Mouse (Mus musculus) brain, embryonic 14.5 days (tissue): ENCODE measurements around the gene Chpf. TPM values are rescaled to one million over a fixed set of nuclear protein-coding genes. Genes with fewer than 3 reads are reported as not detected.
A peak's percentile ranks its signal among the peaks of the same experiment; 100 is the strongest.

ENCODE experiments used
- DNase-seq: peaks from one replicate; pipeline ENCODE4 v3.0.0-alpha.2; 2011; ENCODE audit warnings: low read depth
- CTCF ChIP-seq: fragments of 200-500 bp; IDR thresholded peaks from 2 replicates; pipeline ENCODE4 v1.5.1; 2012; ENCODE audit warnings: inconsistent platforms, mild to moderate bottlenecking, moderate library complexity, borderline replicate concordance; ENCODE audit not compliant: insufficient read depth, insufficient read length; ENCODE audit errors: extremely low read depth
- POLR2A ChIP-seq: fragments of 200-500 bp; IDR thresholded peaks from 2 replicates; pipeline ENCODE4 v1.6.1; 2012; ENCODE audit warnings: mild to moderate bottlenecking, inconsistent platforms, borderline replicate concordance; ENCODE audit not compliant: poor library complexity, insufficient read depth, insufficient read length, severe bottlenecking; ENCODE audit errors: extremely low read depth
- polyA plus RNA-seq: library from polyadenylated mRNA; depleted of rRNA; stranded (reverse); fragments of >200 nt; gene quantifications from 2 replicates; pipeline ENCODE4 v1.2.3, GENCODE M21; 2012

The Chpf gene
- polyA plus RNA-seq, 1 experiment, result 78.3 TPM

DNA sequence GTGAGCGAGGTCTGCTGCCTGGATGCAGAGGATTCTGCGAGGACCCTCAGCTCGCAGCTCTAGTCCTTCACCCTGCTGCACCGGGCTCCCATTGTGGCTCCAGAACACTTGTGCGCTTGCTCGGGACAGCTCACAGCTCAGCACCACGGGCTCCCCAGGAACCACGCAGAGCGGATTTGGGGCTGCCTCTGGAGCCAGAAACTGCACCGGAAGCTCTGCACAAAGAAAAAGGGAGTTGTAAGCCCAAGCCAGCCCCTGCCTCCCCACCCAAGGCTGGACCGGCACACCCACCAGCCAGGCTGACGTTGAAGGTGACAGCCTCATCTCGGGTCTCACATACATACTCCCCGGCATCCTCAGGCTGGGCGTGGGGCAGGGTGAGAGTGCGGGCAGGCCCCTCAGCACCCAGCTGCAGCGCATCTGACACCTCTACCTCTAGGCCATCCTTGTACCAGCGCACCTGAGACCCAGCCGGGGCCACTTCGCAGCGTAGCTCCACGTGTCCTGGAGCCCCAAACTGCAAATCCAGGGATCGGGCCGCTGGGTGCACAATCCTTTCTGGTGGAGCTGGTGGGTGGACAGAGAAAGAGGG is 13.6 kb upstream of the Chpf start:
- DNase-seq, result no peak
- TF ChIP-seq POLR2A (no peak), CTCF (no peak)

DNA sequence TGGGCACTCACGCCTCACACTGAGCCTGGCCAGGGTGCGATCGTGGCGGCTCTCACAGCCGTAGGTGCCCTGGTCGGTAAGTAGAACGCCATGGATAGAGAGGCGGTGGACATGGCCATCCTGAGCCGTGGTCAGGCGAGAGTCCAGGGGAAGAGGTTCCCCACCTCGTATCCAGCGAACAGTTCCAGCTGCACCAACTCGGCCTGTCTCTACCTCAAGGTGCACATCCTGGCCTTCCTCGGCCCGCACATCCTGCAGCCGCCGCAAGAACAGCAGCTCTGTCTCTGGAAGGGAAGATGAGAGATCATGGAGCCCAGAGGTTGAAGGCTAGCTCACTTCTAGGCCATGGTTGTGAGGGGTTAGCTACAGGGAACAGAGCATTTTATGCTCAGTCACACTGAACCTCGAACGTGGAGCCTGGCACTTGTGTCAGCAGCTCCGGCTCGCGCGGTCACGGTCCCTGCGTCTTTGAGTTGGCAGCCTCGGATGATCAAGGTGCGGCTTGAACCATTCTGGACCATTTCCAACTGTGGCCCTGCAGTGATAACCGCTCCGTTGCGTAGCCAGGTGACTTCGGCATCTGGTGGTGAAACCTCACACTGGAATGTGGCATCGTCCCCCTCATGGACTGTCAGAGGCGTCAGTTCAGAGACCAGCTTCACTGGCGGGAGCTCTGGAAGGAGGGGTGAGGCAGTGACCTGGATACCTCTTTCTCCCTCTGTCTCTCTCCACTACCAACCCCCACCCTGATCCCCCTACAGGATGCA is 11.9 kb upstream of the Chpf start:
- no peak for DNase-seq
- TF ChIP-seq CTCF, result no peak
- TF ChIP-seq POLR2A, result no peak

DNA sequence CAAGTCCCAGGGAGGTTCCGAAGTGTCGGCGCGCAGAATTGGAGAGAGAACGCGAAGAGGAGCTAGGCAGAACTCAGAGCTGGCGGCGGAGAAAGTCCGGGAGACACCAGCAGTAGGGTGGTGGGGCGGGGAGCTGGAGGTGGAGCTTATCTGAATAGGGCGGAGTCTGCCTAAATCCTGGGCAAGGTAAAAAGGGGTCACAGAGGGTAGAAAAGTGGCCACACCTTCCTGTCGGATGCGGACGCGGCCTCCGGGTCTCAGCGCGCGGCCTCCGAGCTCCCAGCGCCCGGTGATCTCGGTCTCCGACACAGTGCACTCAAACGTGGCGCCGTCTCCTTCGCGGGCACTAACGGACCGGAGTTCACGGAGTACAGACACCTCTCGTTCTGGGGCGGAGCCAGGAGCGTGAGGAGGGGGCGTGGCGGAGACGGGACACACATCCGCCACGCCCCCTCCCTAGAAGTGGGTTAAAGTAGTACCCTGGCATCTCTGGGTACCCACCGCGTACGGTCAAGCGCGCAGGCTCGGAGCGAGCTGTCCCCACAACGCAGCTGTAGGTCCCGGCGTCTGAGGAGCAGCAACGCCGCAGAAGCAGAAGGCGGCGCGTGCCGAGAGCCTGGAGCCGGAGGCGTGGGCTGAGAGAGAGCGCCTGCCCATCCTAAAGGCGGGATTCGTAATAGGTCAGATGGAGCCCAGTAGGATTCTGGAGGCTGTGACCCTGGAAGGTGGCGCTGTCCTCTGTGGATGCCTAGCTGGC is 8.5 kb upstream of the Chpf start:
- no peak for TF ChIP-seq CTCF
- TF ChIP-seq POLR2A, result no peak
- peak; percentile 78 for DNase-seq

DNA sequence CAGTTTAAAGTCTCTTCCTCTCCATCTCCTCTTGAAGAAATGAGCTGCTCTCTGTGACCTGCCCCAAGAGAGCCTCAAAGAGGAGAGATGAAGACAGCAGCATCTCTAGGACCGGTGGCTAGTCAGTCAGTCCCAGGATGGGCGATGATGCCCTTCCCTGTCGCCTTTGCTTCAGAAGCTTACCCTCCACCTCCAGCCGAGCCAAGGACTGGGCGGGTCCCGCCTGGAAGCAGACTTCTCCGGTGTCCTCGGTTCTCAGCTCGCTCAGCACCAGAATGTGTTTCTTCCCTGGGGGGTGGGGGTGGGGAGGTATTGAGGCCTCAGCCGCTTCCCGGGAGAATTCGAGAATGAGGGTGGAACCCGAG is 7.9 kb upstream of the Chpf start:
- DNase-seq, result no peak
- no peak for TF ChIP-seq POLR2A
- TF ChIP-seq CTCF, result no peak

DNA sequence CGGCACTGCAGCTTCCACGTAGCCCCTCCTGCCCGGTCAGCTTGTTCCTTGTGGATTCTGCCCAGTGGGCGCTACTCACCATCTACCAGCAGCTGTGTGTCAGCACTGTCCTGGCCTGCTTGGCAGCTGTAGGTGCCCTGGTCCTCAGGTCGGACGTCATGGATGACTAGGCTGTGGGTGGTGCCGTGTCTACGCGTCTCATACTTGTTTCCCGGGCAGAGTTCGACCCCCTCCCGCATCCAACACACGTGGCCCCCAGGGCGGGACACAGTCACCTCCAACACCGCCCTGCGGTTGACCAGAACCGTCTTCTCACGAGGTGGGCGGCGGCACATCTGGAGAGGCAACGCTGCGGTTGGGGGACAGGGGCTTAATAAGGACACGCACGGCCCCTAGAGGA is 7.5 kb upstream of the Chpf start:
- no peak for DNase-seq

DNA sequence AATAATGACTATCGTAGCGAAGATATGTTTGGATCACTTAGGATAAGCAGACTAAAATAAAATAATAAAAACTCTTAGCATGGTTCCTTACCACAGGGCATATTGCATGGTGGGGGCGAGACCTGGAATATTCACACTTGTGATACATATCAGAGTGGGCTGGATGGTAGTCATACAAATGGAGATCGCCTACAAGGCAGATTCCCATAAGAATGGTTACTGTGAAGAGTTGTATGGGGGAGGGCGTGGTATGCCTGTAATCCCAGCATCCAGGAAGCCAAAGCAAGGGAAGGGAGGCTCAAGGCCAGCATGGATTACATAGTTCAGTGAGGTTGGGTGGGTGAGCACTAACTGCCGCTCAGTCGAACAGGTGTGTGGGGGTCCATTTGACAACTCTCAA is 1.6 kb upstream of the Chpf start:
- TF ChIP-seq CTCF (no peak), POLR2A (no peak)
- no peak for DNase-seq

More for the DNA sequence above, 7.5 kb upstream of the Chpf start:
- TF ChIP-seq POLR2A (no peak), CTCF (no peak)

DNA sequence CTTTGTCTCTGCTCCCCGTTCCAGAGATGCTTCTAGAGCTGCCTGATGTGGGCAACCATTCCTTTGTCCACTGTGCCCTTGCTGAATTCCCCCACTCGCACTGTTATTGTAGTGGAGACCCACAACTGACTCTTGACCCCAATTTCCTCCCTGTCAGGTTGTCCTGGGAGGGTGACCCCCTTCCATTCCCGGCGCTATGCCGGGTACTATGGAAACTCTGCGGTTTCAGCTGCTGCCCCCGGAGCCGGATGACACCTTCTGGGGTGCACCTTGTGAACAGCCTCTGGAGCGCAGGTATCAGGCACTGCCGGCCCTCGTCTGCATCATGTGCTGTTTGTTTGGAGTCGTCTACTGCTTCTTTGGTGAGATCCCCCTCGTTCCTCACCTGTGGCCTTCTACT is 929 bp upstream of the Chpf start:
- DNase-seq, result no peak
- TF ChIP-seq CTCF, result no peak
- TF ChIP-seq POLR2A, result no peak

DNA sequence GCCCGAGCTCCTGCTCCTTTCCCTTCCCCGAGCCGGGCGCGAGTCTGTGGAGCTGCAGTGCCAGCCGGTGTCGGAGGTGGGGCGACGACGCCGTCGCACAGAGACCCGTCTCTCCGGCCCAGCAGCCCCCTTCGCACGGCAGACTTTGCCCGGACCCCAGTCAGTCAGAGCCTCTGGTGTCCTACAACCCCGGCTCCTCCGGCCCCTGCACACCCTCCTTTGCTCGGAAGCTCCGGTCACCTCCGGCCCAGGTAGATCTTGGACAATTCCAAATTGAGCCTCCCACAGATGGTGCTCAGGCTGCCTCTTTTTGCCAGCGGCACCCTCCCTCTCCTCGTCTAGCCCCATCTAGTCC is 505 bp upstream of the Chpf start:
- no peak for DNase-seq
- TF ChIP-seq CTCF, result no peak
- TF ChIP-seq POLR2A, result no peak; the same call in 1 of the 2 replicates

DNA sequence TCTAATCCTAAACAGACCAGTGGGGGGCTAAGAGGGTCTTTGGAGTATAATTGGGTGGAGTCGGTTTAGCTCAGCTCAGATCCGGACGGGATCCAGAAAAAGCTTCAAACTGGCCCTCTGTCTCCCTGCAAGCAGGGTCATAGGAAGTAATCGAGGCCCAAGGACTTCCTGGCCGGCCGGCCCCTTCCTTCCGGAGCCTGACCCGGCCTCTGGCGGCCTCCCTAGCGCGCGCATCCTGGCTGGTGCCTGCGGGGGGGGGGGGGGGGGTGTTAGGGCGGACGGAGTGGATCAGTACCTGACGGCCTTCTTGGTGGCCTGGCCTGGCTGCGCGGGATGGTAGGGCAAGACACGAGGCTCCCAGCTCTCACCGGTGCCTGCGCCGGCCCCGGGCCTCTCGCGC is 610 bp downstream of the Chpf start:
- DNase-seq, result no peak
- TF ChIP-seq POLR2A, result no peak
- no peak for TF ChIP-seq CTCF

DNA sequence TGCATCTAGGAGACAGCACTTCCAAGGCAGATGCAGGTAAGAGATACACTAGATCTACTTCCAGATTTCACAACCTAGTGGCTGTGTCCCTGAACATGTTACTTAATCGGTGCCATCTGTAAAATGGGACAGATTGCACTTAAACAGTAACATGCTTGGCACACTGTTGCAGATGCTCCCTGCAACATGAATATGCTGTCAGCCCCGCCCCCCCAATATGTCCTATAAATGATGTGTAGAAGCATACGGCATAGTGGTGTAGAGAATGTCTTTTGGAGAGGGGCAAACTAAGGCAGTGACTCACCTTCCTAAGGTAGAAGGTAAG is 1.2 kb downstream of the Chpf start:
- no peak for TF ChIP-seq POLR2A
- TF ChIP-seq CTCF, result no peak
- peak; percentile 60 for DNase-seq

DNA sequence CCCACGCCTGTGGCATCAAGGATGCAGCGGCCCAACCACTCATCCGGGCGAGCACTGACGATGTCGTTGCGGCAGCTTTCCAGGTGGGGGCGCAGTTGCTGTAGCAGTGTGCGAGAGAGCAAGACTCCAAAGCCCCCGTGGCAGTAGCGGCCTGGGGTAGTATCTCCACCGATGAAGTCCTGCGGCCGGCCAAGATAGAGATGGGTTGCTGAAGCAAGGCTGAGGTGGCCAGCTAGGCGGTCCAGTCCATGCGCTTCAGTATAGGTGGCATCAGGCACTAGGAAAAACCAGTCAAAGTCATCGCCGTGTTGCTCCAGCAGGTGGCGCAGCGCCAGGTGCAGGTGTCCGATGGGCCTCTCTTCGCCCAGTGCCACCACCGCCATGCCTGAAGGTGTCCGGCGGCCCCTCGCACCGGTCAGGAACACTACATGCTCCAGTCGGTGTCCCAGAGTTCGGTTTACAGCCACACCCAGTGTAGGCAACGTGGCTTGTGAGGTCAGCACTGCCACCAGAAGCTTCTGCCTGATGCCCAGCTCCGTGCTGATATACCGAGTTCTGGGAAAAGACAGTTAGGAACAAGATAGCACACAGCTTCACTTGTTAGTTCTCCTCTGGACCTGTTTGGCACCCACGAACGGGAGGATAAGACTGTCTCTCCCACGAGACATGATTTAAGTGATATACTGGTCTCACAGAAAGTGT is 1.7 kb downstream of the Chpf start:
- TF ChIP-seq CTCF, result peak; percentile 67
- no peak for TF ChIP-seq POLR2A
- peak; percentile 84 for DNase-seq
